Mouse (Mus musculus): ENCODE results near the gene Xkr8. TPM values are rescaled to one million over a fixed set of nuclear protein-coding genes. Genes with fewer than 3 reads are reported as not detected.

Xkr8 gene
- total RNA-seq (2014; rRNA removed) (3.0 and 6.1 TPM in 2 replicates), polyA plus RNA-seq (2012; rRNA removed) (5.9 and 10.1 TPM in 2 replicates)

DNA sequence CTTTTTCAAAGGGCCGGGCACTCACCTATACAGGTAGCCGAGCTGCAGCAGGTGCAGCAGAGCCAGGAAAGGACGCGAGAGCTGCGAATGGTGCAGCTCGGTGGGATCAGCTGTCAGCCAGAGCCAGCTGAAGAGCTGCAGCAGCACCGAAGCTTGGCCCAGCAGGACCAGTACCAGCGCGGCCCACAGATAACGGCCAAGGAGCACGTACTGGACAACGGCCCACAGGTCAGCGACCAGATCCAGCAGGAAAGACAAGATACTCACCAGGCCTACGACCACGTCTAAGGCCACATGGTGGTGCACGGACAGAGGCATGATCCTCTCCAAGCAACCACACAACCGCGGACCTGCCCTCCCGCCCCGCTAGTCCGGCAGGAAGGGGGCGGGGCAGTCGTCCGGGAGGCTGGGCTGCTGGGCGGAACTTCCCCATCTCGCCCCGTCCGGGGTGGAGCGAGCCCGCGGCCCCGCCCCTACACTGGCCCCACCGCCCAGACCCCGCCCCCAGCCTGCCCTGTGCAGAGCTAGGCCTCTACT, at the start of gene Xkr8:
Xkr8 (minus strand) TSS at position 399 of the 537 bp plus-strand sequence.
- peak within 1 kb of the TSS; percentile 55 for H3K4me3 ChIP-seq (ENCODE audit: insufficient read depth, low read depth, low read length)
- no peaks in the 10 kb centered on the region for H3K79me2 ChIP-seq (ENCODE audit: control insufficient read depth, insufficient read depth, low read length)
- H3K27ac ChIP-seq (replicated peaks; ENCODE audit: insufficient read depth, low read depth, low read length): no peak within 1 kb of the TSS
- no peaks in the 10 kb centered on the region for H3K36me3 ChIP-seq (ENCODE audit: control insufficient read depth, insufficient read depth, low read length)
- H3K9ac ChIP-seq (ENCODE audit: low read depth, low read length): peak within 1 kb of the TSS; percentile 40
- no peaks in the 10 kb centered on the region for H3K27me3 ChIP-seq (ENCODE audit: control insufficient read depth, insufficient read depth, low read length)
- peak; percentile 78 for DNase-seq (ENCODE audit: extremely low read depth, low read depth, low spot score)
- peaks cover 8% of the 10 kb centered on the region; the same call in 1 of the 2 replicates for H3K4me1 ChIP-seq (ENCODE audit: control insufficient read depth, insufficient read depth, low read length)
- TF ChIP-seq POLR2A (IDR thresholded peaks at IDR 0.05; ENCODE audit: extremely low read depth, insufficient read depth, low read length) (peak; percentile 50; the same call in 1 of the 2 replicates), CTCF (IDR thresholded peaks at IDR 0.05; ENCODE audit: low read depth, low read length) (peak; percentile 53)
- WGBS: 1% methylated on average over 33 of the region's 34 CpGs

DNA sequence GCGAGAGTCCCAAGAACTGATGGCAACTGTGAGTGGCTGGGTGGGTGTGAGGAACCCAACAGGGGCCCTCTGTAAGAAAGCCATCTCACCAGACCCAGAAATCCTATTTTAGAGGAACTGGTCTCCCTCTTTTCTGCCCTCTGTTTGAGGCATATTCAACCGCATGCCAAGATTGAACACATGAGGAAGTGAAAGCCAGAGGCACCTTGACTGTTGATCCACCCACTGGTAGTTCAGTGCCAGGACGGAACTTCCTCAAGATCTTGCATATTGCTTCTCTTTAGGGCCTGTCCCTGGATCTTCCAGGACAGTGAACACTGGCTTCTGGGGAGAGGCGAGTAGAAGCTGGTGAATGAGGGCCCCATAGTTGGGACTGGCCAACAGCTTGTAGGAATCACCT, 47.9 kb upstream of the Xkr8 start:
- no peak overlapping the region for H3K4me3 ChIP-seq (ENCODE audit: insufficient read depth, low read depth, low read length)
- no peak for DNase-seq (ENCODE audit: extremely low read depth, low read depth, low spot score)
- H3K4me1 ChIP-seq (ENCODE audit: control insufficient read depth, insufficient read depth, low read length): no peaks in the 10 kb centered on the region
- no peaks in the 10 kb centered on the region for H3K27me3 ChIP-seq (ENCODE audit: control insufficient read depth, insufficient read depth, low read length)
- no peak overlapping the region for H3K9ac ChIP-seq (ENCODE audit: low read depth, low read length)
- H3K36me3 ChIP-seq (ENCODE audit: control insufficient read depth, insufficient read depth, low read length): peaks cover 11% of the 10 kb centered on the region; the same call in 1 of the 2 replicates
- no peaks in the 10 kb centered on the region for H3K79me2 ChIP-seq (ENCODE audit: control insufficient read depth, insufficient read depth, low read length)
- TF ChIP-seq CTCF (IDR thresholded peaks at IDR 0.05; ENCODE audit: low read depth, low read length): no peak
- TF ChIP-seq POLR2A (IDR thresholded peaks at IDR 0.05; ENCODE audit: extremely low read depth, insufficient read depth, low read length): no peak
- H3K27ac ChIP-seq (replicated peaks; ENCODE audit: insufficient read depth, low read depth, low read length): no peak overlapping the region
- 88% methylated on average over 4 of the region's 4 CpGs for WGBS

DNA sequence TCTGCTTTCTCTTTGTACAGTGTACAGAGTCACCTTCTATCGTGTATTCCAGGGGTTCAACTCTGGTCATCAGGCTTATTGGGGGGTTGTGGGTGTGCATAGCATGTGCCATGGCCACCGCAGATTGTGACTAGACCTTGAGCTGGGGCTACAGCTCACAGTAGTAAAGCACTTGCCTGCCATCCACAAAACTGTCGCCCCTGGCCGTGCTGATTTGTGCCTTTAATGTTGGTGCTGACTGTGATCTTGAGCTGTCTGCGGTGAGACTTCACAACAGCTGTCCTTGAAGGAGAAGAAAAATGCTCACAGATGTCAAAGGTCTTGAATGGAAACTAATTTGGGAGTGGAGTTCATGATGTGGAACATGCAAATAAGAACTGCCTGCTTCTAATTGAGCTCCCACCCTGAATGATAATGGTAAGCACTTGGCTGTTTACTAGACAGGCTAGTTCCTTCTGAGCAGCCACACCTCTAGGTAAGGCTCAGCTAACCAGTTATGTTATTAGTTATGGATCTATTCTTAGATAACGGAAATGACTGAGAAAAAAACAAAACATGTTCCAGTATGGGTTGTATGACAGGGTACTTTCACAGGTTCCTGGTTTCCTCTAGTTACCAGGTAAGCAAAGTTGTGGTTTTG, 46.3 kb upstream of the Xkr8 start:
- no peak overlapping the region for H3K27ac ChIP-seq (replicated peaks; ENCODE audit: insufficient read depth, low read depth, low read length)
- H3K27me3 ChIP-seq (ENCODE audit: control insufficient read depth, insufficient read depth, low read length): no peaks in the 10 kb centered on the region
- WGBS: 92% methylated on average over 6 of the region's 6 CpGs
- TF ChIP-seq POLR2A (IDR thresholded peaks at IDR 0.05; ENCODE audit: extremely low read depth, insufficient read depth, low read length) (no peak), CTCF (IDR thresholded peaks at IDR 0.05; ENCODE audit: low read depth, low read length) (no peak)
- H3K9ac ChIP-seq (ENCODE audit: low read depth, low read length): no peak overlapping the region
- peaks cover 19% of the 10 kb centered on the region; the same call in 1 of the 2 replicates for H3K36me3 ChIP-seq (ENCODE audit: control insufficient read depth, insufficient read depth, low read length)
- H3K4me1 ChIP-seq (ENCODE audit: control insufficient read depth, insufficient read depth, low read length): no peaks in the 10 kb centered on the region
- DNase-seq (ENCODE audit: extremely low read depth, low read depth, low spot score): no peak
- H3K79me2 ChIP-seq (ENCODE audit: control insufficient read depth, insufficient read depth, low read length): no peaks in the 10 kb centered on the region
- no peak overlapping the region for H3K4me3 ChIP-seq (ENCODE audit: insufficient read depth, low read depth, low read length)

DNA sequence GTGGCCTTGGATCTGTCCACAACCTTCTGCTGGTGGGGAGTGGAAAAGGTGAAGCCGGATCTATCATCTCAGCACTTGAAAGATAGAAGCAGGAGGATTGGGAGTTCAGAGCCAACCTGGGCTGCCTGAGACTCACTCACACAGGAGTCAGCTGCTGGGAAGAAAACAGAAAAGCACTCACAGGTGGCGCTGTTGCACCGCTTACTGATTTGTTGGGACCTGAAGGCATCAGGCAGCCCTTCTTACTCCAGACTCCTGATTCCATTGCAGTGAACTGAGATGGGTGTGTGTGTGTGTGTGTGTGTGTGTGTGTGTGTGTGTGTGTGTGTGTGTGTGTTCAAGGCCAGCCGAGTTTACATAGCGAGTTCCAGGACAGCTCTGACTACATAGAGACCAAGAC, 44.4 kb upstream of the Xkr8 start:
- H3K4me1 ChIP-seq (ENCODE audit: control insufficient read depth, insufficient read depth, low read length): no peaks in the 10 kb centered on the region
- no peak for TF ChIP-seq POLR2A (IDR thresholded peaks at IDR 0.05; ENCODE audit: extremely low read depth, insufficient read depth, low read length)
- peak; percentile 73 for TF ChIP-seq CTCF (IDR thresholded peaks at IDR 0.05; ENCODE audit: low read depth, low read length)
- no peak overlapping the region for H3K9ac ChIP-seq (ENCODE audit: low read depth, low read length)
- no peaks in the 10 kb centered on the region for H3K79me2 ChIP-seq (ENCODE audit: control insufficient read depth, insufficient read depth, low read length)
- H3K36me3 ChIP-seq (ENCODE audit: control insufficient read depth, insufficient read depth, low read length): peaks cover 22% of the 10 kb centered on the region; the same call in 1 of the 2 replicates
- WGBS: 80% methylated on average over 5 of the region's 5 CpGs
- H3K27me3 ChIP-seq (ENCODE audit: control insufficient read depth, insufficient read depth, low read length): no peaks in the 10 kb centered on the region
- H3K4me3 ChIP-seq (ENCODE audit: insufficient read depth, low read depth, low read length): no peak overlapping the region
- peak; percentile 24 for DNase-seq (ENCODE audit: extremely low read depth, low read depth, low spot score)
- no peak overlapping the region for H3K27ac ChIP-seq (replicated peaks; ENCODE audit: insufficient read depth, low read depth, low read length)

DNA sequence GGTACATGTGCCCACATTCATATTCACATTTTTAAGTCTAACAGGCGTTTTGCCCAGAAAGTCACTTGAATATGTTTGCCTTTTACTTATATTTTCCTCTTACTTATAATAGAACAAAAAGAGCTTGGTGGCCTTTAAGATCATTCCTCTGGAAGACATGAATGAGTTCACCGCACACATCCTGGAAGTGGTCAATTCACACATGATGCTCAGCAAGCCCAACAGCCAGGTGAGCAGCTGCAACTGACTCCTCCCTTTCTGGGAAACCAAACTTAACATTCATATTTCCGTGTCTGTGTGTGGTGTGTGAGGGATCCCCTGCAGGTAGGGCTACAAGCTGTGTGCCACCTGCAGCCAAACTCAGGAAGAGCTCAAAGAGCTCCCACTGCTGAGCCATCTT, 42.6 kb upstream of the Xkr8 start:
- DNase-seq (ENCODE audit: extremely low read depth, low read depth, low spot score): no peak
- Histone ChIP-seq H3K27ac (replicated peaks; ENCODE audit: insufficient read depth, low read depth, low read length) (no peak overlapping the region), H3K27me3 (ENCODE audit: control insufficient read depth, insufficient read depth, low read length) (no peaks in the 10 kb centered on the region), H3K4me3 (ENCODE audit: insufficient read depth, low read depth, low read length) (no peak overlapping the region), H3K4me1 (ENCODE audit: control insufficient read depth, insufficient read depth, low read length) (no peaks in the 10 kb centered on the region), H3K9ac (ENCODE audit: low read depth, low read length) (no peak overlapping the region), H3K36me3 (ENCODE audit: control insufficient read depth, insufficient read depth, low read length) (peaks cover 22% of the 10 kb centered on the region; the same call in 1 of the 2 replicates), H3K79me2 (ENCODE audit: control insufficient read depth, insufficient read depth, low read length) (no peaks in the 10 kb centered on the region)
- WGBS: 84% methylated on average over 3 of the region's 3 CpGs
- TF ChIP-seq CTCF (IDR thresholded peaks at IDR 0.05; ENCODE audit: low read depth, low read length) (no peak), POLR2A (IDR thresholded peaks at IDR 0.05; ENCODE audit: extremely low read depth, insufficient read depth, low read length) (no peak)

DNA sequence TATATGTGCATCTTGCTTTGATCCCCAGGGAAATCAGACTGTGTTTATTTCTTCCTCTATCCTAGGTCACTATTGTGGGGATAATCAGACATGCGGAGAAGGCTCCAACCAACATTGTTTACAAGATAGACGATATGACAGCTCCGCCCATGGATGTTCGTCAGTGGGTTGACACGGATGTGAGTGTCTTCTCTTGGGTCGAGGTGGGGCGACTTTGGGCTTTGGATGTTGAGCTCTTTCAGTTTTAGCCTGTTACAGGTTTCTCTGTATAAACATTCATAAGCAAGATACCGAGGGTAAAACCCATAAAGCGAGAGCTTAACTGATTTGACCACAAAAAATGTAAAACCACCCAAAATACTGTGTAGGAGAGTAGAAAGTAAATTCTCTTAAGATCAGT, 39.4 kb upstream of the Xkr8 start:
- Histone ChIP-seq H3K4me3 (ENCODE audit: insufficient read depth, low read depth, low read length) (no peak overlapping the region), H3K27ac (replicated peaks; ENCODE audit: insufficient read depth, low read depth, low read length) (no peak overlapping the region), H3K4me1 (ENCODE audit: control insufficient read depth, insufficient read depth, low read length) (0 out of 2 replicates have a peak, but pooled peaks cover 5% of the 10 kb centered on the region), H3K27me3 (ENCODE audit: control insufficient read depth, insufficient read depth, low read length) (no peaks in the 10 kb centered on the region), H3K36me3 (ENCODE audit: control insufficient read depth, insufficient read depth, low read length) (peaks cover 15% of the 10 kb centered on the region; the same call in 1 of the 2 replicates), H3K79me2 (ENCODE audit: control insufficient read depth, insufficient read depth, low read length) (no peaks in the 10 kb centered on the region), H3K9ac (ENCODE audit: low read depth, low read length) (no peak overlapping the region)
- 89% methylated on average over 9 of the region's 9 CpGs for WGBS
- no peak for DNase-seq (ENCODE audit: extremely low read depth, low read depth, low spot score)
- TF ChIP-seq POLR2A (IDR thresholded peaks at IDR 0.05; ENCODE audit: extremely low read depth, insufficient read depth, low read length) (no peak), CTCF (IDR thresholded peaks at IDR 0.05; ENCODE audit: low read depth, low read length) (no peak)

Data from liver, adult 2 months (tissue).